Mouse (Mus musculus) brain, embryonic 14.5 days (tissue): ENCODE measurements around the gene Tspan5.

ENCODE experiments used
- CTCF ChIP-seq: fragments of 200-500 bp; IDR thresholded peaks from 2 replicates; pipeline ENCODE4 v1.5.1; 2012; ENCODE audit warnings: inconsistent platforms, mild to moderate bottlenecking, moderate library complexity, borderline replicate concordance; ENCODE audit not compliant: insufficient read depth, insufficient read length; ENCODE audit errors: extremely low read depth
- POLR2A ChIP-seq: fragments of 200-500 bp; IDR thresholded peaks from 2 replicates; pipeline ENCODE4 v1.6.1; 2012; ENCODE audit warnings: mild to moderate bottlenecking, inconsistent platforms, borderline replicate concordance; ENCODE audit not compliant: poor library complexity, insufficient read depth, insufficient read length, severe bottlenecking; ENCODE audit errors: extremely low read depth

DNA sequence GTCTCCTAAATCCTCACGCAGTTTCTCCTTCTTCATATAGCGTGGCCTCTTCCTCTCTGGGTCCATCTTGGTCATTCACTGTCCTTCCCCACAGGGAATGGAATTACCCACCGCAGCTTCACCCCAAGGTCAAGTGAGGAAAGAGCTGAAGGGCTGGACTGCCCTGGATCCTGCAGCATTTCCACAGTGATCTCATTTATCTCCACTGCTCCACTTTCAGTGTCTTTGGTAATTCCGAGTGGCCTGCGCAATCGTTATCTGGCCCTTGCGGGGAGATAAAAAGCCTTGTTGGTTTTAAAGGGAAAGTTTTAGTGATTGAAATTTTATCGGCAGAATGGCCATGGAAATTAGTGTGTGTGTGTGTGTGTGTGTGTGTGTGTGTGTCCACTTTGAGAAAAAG is 14.4 kb upstream of the Tspan5 start:
- no peak for TF ChIP-seq CTCF
- TF ChIP-seq POLR2A, result no peak
